Mouse (Mus musculus): ENCODE measurements around the gene Zfp385b.

Zfp385b gene

GRCm38 (mm10) chr2:77819539-77819938 lies at the start of gene Zfp385b:
TSS of gene Zfp385b (minus strand) at chr2:77819639.
- ATAC-seq (ENCODE audit: insufficient number of reproducible peaks, low FRiP score, low TSS enrichment): no peak

- no peak for ATAC-seq (ENCODE audit: insufficient number of reproducible peaks, low FRiP score, low TSS enrichment)
Observed at GRCm38 (mm10) chr2:77863934-77864333, 44.5 kb upstream of the Zfp385b start.

- ATAC-seq (ENCODE audit: insufficient number of reproducible peaks, low FRiP score, low TSS enrichment): no peak
Observed at GRCm38 (mm10) chr2:77863522-77863921, 44.1 kb upstream of the Zfp385b start.

- no peak for ATAC-seq (ENCODE audit: insufficient number of reproducible peaks, low FRiP score, low TSS enrichment)
Observed at GRCm38 (mm10) chr2:77841464-77841863, 22.0 kb upstream of the Zfp385b start.

GRCm38 (mm10) chr2:77839587-77839986 lies 20.1 kb upstream of the Zfp385b start:
- ATAC-seq (ENCODE audit: insufficient number of reproducible peaks, low FRiP score, low TSS enrichment): no peak

GRCm38 (mm10) chr2:77838688-77839087 lies 19.2 kb upstream of the Zfp385b start:
- ATAC-seq (ENCODE audit: insufficient number of reproducible peaks, low FRiP score, low TSS enrichment): no peak

GRCm38 (mm10) chr2:77835781-77836180 lies 16.3 kb upstream of the Zfp385b start:
- no peak for ATAC-seq (ENCODE audit: insufficient number of reproducible peaks, low FRiP score, low TSS enrichment)

- no peak for ATAC-seq (ENCODE audit: insufficient number of reproducible peaks, low FRiP score, low TSS enrichment)
Observed at GRCm38 (mm10) chr2:77826133-77826828, 6.8 kb upstream of the Zfp385b start.

- no peak for ATAC-seq (ENCODE audit: insufficient number of reproducible peaks, low FRiP score, low TSS enrichment)
Observed at GRCm38 (mm10) chr2:77823026-77823425, 3.6 kb upstream of the Zfp385b start.

- no peak for ATAC-seq (ENCODE audit: insufficient number of reproducible peaks, low FRiP score, low TSS enrichment)
Observed at GRCm38 (mm10) chr2:77817357-77817894, 2.0 kb downstream of the Zfp385b start.

GRCm38 (mm10) chr2:77816413-77817314 lies 2.8 kb downstream of the Zfp385b start:
- peak; percentile 50 for ATAC-seq (ENCODE audit: insufficient number of reproducible peaks, low FRiP score, low TSS enrichment)

GRCm38 (mm10) chr2:77815775-77816412 lies 3.5 kb downstream of the Zfp385b start:
- ATAC-seq (ENCODE audit: insufficient number of reproducible peaks, low FRiP score, low TSS enrichment): peak; percentile 77

- no peak for ATAC-seq (ENCODE audit: insufficient number of reproducible peaks, low FRiP score, low TSS enrichment)
Observed at GRCm38 (mm10) chr2:77814896-77815295, 4.5 kb downstream of the Zfp385b start.

- no peak for ATAC-seq (ENCODE audit: insufficient number of reproducible peaks, low FRiP score, low TSS enrichment)
Observed at GRCm38 (mm10) chr2:77813029-77813428, 6.4 kb downstream of the Zfp385b start.

- ATAC-seq (ENCODE audit: insufficient number of reproducible peaks, low FRiP score, low TSS enrichment): no peak
Observed at GRCm38 (mm10) chr2:77810748-77811147, 8.7 kb downstream of the Zfp385b start.

- ATAC-seq (ENCODE audit: insufficient number of reproducible peaks, low FRiP score, low TSS enrichment): peak; percentile 57
Observed at GRCm38 (mm10) chr2:77804781-77805180, 14.7 kb downstream of the Zfp385b start.

- ATAC-seq (ENCODE audit: insufficient number of reproducible peaks, low FRiP score, low TSS enrichment): no peak
Observed at GRCm38 (mm10) chr2:77802291-77802690, 17.1 kb downstream of the Zfp385b start.

GRCm38 (mm10) chr2:77801430-77801829 lies 18.0 kb downstream of the Zfp385b start:
- no peak for ATAC-seq (ENCODE audit: insufficient number of reproducible peaks, low FRiP score, low TSS enrichment)

GRCm38 (mm10) chr2:77801009-77801408 lies 18.4 kb downstream of the Zfp385b start:
- no peak for ATAC-seq (ENCODE audit: insufficient number of reproducible peaks, low FRiP score, low TSS enrichment)

GRCm38 (mm10) chr2:77797233-77797632 lies 22.2 kb downstream of the Zfp385b start:
- ATAC-seq (ENCODE audit: insufficient number of reproducible peaks, low FRiP score, low TSS enrichment): peak; percentile 89

All from cerebellum, adult (tissue).